Mouse (Mus musculus): ENCODE results near the gene Pigb. TPM values are rescaled to one million over a fixed set of nuclear protein-coding genes. Genes with fewer than 3 reads are reported as not detected.

Pigb gene
- polyA plus RNA-seq (2012; ENCODE audit: low replicate concordance), result 1.2 and 3.7 TPM in 2 replicates

DNA sequence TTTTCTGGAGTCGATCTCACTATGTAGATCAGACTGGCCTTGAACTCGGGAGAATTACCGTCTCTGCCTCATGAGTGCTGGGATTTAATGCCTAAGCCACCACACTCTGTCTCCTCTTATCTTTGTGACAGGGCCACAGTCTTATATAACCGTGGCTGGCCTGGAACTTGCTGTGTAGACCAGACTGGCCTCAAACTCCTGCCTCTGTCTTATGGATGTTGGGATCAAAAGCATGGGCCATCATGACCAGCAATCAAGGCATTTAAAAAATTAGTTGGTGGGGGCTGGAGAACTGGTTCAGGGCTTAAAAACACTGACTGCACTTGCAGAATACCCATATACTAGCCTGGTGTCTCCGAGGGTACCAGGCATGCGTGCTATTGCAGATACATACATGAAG lies at the start of gene Pigb:
Gene Pigb (minus strand): TSS at position 299 of the 400 bp plus-strand sequence.

DNA sequence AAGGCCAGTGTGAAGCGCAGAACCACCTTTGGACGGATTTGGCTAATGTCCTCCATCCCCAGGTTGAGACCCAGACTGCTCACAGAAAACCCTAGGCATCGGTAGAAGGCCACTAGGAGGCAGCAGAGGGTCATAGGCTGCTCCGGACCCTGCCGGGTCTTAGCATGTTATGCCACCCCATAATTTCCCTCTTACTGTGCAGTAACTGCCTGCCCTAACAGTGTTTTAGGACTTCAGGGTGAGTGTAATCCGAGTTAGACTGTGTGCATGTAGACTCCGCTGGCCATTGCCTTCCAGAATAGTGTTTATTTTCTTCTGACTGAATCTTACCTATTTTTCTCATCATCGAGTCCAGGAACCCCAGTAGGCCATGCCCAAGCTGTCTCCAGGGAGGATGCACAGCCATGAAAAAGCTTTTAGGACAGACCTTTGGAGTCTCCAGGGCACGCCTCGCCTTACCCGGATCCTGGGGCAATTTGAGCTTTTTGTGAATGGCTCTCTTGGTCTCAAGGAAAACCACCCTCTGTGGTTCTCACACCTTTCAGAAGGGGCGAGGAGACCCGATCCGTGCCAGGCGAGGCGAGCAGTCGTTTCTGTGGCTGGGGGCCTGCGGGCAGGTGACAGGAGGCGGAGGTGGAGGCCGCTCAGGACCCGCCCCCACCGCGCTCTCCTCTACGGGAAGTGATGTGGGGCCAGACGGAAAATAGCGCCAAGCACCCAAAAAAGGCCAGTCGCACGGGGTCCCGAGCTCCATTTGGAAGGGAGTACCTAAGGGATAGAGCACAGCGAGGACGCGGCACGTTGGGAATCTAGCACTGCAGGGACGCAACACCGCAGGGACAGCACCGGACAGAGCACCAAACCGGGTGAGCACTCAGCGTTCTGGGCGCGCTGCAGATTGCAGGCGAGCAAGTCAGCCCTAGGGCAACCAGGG lies 4.2 kb upstream of the Pigb start, which contains the start of gene Rab27a:
Gene Rab27a (plus strand): TSS at position 709 of the 934 bp plus-strand sequence.

DNA sequence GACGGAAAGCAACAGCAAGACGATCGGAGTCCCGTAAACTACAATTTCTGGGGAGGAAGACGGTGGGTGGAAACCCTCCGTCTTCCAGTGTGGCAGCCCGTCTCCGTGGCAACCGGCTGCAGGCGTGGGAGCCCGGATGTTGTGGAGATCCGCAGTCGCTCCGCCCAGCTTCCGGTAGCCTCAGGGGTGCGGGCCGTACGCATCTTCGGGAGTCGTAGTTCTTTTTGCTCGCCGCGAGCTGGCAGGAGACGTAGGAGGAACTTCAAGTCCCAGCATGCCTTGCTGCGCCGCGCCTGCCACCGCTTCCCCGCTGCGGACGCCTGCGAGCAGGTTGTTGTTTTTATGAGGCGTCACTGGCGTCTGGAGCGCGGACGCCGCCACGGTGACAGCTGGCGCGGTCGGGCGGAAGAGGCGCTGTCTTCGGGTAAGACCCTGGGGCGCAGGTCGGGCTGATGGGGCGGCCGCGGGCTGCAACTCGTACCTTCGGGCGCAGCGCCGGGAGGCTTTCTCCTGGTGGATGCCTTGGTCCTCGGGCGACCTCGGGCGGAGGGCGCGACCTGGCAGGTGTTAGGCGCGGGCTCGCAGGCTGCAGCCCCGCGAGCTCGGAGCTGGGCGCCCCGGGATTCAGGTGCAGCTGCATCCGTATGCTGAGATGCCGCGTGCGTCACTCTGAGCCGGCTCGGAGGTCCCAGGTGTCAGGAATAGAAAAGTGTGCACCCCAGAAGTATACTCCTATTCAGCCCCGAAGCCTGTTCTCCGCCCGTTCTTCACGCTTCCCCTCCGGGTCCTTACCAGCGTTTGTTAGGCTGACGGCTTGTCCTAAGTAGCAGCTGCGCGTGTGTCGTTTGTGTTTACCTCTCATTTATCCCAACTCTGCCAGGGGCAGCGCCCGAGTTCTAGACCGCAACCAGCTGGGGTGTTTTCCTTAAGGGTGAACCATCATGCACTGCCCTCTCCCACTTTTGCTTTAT lies 54.6 kb downstream of the Pigb start, which contains the start of the genes Ccpg1os and Ccpg1:
Gene Ccpg1os (minus strand): TSS at position 133 of the 971 bp plus-strand sequence.
Gene Ccpg1 (plus strand): TSS at position 180 of the 971 bp plus-strand sequence.

DNA sequence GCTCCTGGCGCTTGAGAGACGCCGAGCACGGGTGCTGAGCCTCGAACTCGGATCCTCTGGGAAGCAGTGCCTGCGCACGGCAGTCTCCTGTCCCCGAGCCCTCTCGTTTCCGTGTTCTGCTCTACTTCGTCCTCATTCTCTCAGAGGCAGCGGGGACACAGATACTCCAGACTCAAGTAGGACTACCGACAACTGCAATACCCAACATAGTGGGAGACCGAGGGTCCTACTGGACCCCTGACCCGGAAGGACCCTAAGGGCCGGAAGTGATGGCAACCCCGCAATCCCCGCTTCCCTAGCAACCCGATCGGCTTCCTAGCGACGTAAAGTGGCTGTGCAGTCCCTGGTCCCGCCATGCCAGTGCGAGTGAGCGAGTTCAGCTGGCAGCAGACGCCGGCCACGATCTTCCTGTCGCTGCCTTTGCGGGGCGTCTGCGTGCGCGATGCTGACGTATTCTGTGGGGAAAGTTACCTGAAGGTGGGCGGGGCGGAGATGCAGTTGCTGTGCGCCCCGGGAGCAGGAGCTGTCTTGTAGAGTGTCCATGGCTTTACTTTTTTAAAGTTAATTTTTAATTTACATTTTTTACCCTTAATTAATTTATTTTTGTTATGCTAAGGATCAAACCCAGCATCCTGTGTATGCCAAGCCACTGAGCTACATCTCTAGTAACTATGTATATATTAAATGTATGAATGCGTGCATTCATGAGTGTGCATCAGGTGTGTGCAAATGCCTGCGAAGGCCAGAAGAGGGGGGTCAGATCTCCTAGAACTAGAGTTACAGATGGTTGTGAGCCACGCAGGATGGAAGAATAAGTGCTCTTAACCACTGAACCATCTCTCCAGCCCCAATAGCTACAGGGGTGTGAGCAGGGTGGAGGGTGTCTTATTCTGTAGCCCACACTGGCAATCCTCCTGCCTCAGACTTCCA lies 81.4 kb downstream of the Pigb start, which contains the start of the genes Dyx1c1 and Gm44503:
Gene Dyx1c1 (plus strand): TSS at position 265 of the 930 bp plus-strand sequence.
Gene Gm44503 (plus strand): TSS at position 332 of the 930 bp plus-strand sequence.

Other genes with a start within 250 kb of the Pigb start
- gene Prtg, start 233.5 kb downstream of the Pigb start, polyA plus RNA-seq (2012; ENCODE audit: low replicate concordance), result not detected in 2 replicates
- gene Pygo1, start 114.7 kb downstream of the Pigb start, polyA plus RNA-seq (2012; ENCODE audit: low replicate concordance), result not detected in 2 replicates
- not detected in 2 replicates for gene Dyx1c1, start 81.6 kb downstream of the Pigb start, polyA plus RNA-seq (2012; ENCODE audit: low replicate concordance)
- gene Gm44503, start 81.5 kb downstream of the Pigb start, polyA plus RNA-seq (2012; ENCODE audit: low replicate concordance), result not detected in 2 replicates
- not detected in 2 replicates for gene Ccpg1os, start 55.0 kb downstream of the Pigb start, polyA plus RNA-seq (2012; ENCODE audit: low replicate concordance)
- 1.1 and 3.2 TPM in 2 replicates for gene Ccpg1, start 54.9 kb downstream of the Pigb start, polyA plus RNA-seq (2012; ENCODE audit: low replicate concordance)
- gene Rab27a, start 4.5 kb upstream of the Pigb start, polyA plus RNA-seq (2012; ENCODE audit: low replicate concordance), result 0.99 and 1.3 TPM in 2 replicates
- gene Khdc3, start 61.5 kb upstream of the Pigb start, polyA plus RNA-seq (2012; ENCODE audit: low replicate concordance), result 0.72 TPM in 1 of 2 replicates, not detected in the other
- gene Gm20509, start 62.1 kb upstream of the Pigb start, polyA plus RNA-seq (2012; ENCODE audit: low replicate concordance), result 0.31 TPM in 1 of 2 replicates, not detected in the other
- 2.0 and 18.9 TPM in 2 replicates for gene Rsl24d1, start 73.0 kb upstream of the Pigb start, polyA plus RNA-seq (2012; ENCODE audit: low replicate concordance)